Mouse (Mus musculus) hindbrain, embryonic 11.5 days (tissue): ENCODE measurements around the gene Arid5a. TPM values are rescaled to one million over a fixed set of nuclear protein-coding genes. Genes with fewer than 3 reads are reported as not detected.

Experiments used
- ATAC-seq: fragments of 200-750 bp; cut with Nextera tagmentation; 2 replicates; pipeline ENCODE4 v1.8.0; 2017; ENCODE audit warnings: mild to moderate bottlenecking, moderate TSS enrichment, moderate library complexity; ENCODE audit not compliant: low FRiP score
- DNase-seq: peaks from one replicate; pipeline ENCODE4 v3.0.0-alpha.2; 2015; ENCODE audit warnings: low spot score
- H3K27ac ChIP-seq: fragments of 300-500 bp; sonication (generic); 2 replicates; pipeline ENCODE4 v1.5.1; 2014; ENCODE audit warnings: mild to moderate bottlenecking, low read depth, low read length
- H3K27me3 ChIP-seq: fragments of 300-500 bp; sonication (generic); 2 replicates; pipeline ENCODE4 v1.6.1; 2014; ENCODE audit warnings: mild to moderate bottlenecking, low read length, moderate library complexity, mixed read lengths; ENCODE audit not compliant: control insufficient read depth, insufficient read depth
- H3K36me3 ChIP-seq: fragments of 300-500 bp; sonication (generic); 2 replicates; pipeline ENCODE4 v1.6.1; 2014; ENCODE audit warnings: mild to moderate bottlenecking, low read length, moderate library complexity, mixed read lengths; ENCODE audit not compliant: control insufficient read depth, insufficient read depth
- H3K4me1 ChIP-seq: fragments of 300-500 bp; sonication (generic); replicated peaks from 2 replicates; pipeline ENCODE4 v1.6.1; 2014; ENCODE audit warnings: low read length, mixed read lengths; ENCODE audit not compliant: control insufficient read depth, insufficient read depth
- H3K4me2 ChIP-seq: fragments of 300-500 bp; sonication (generic); replicated peaks from 2 replicates; pipeline ENCODE4 v1.6.1; 2014; ENCODE audit warnings: mild to moderate bottlenecking, low read depth, low read length
- H3K4me3 ChIP-seq: fragments of 300-500 bp; sonication (generic); 2 replicates; pipeline ENCODE4 v1.5.1; 2014; ENCODE audit warnings: low read depth, low read length
- H3K9ac ChIP-seq: fragments of 300-500 bp; sonication (generic); 2 replicates; pipeline ENCODE4 v1.6.1; 2014; ENCODE audit warnings: low read depth, low read length
- H3K9me3 ChIP-seq: fragments of 300-500 bp; sonication (generic); 2 replicates; pipeline ENCODE4 v1.6.1; 2016; ENCODE audit warnings: low read length; ENCODE audit not compliant: control insufficient read depth
- WGBS: fragments of 180-500 bp; shearing (Covaris S2); extraction: QIAGEN DNeasy Blood & Tissue Kit; methylation state at CpG from one replicate; pipeline ENCODE4 v1.1.7; 2014; 5-methylcytosine and 5-hydroxymethylcytosine counted together
- polyA plus RNA-seq: library from polyadenylated mRNA; unstranded; fragments of >200 nt; fragmentation: Nextera tagmentation; extraction: Ambion mirVana; gene quantifications from 2 replicates; pipeline ENCODE4 v1.2.1, GENCODE M21; 2014

Gene Arid5a
- polyA plus RNA-seq, 1 experiment from 2014 or later, result 1.9 TPM

- DNase-seq, result no peak
- H3K4me2 ChIP-seq, result peak overlapping the region; percentile 28; the same call in 1 of the 2 replicates
- H3K4me3 ChIP-seq, result 0 out of 2 replicates have a peak overlapping the region, but pooled peaks have one; percentile 8
- no peaks in the 10 kb centered on the region for H3K9me3 ChIP-seq
- H3K4me1 ChIP-seq, result 0 out of 2 replicates have a peak, but pooled peaks cover 2% of the 10 kb centered on the region
- no peak for ATAC-seq
- H3K9ac ChIP-seq, result no peak overlapping the region
- no peaks in the 10 kb centered on the region for H3K36me3 ChIP-seq
- 41% methylated on average over 51 of the region's 54 CpGs for WGBS
- H3K27ac ChIP-seq, result no peak overlapping the region
- H3K27me3 ChIP-seq, result peaks cover 7% of the 10 kb centered on the region; the same call in 1 of the 2 replicates
These were observed 38.3 kb upstream of the Arid5a start for GRCm38 (mm10) chr1:36269121-36269795.

DNA sequence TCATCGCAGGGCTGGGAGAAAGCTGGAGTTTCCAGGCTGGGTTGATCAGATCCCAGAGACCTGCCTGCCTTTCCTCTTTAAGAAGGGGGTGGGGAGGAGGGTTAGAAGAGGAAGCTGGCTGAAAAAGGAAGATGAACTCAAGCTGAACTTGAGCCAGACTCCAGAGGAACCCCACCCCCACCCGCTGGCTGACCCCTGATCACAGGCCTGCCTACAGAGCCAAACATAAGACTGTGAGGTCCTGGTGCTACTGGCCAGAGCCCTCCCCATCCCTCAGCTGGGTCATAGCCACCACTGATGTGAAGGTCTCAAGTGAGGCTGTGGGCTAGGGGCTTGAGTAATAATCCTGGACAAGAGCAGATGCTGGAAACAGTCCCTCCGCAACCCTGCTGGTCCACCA, 36.9 kb upstream of the Arid5a start:
- Histone ChIP-seq H3K4me1 (0 out of 2 replicates have a peak, but pooled peaks cover 2% of the 10 kb centered on the region), H3K9ac (no peak overlapping the region), H3K4me2 (no peak overlapping the region), H3K9me3 (no peaks in the 10 kb centered on the region), H3K36me3 (no peaks in the 10 kb centered on the region), H3K27me3 (peaks cover 7% of the 10 kb centered on the region; the same call in 1 of the 2 replicates), H3K4me3 (no peak overlapping the region), H3K27ac (no peak overlapping the region)
- 53% methylated on average over 3 of the region's 3 CpGs for WGBS
- ATAC-seq (no peak), DNase-seq (no peak)

DNA sequence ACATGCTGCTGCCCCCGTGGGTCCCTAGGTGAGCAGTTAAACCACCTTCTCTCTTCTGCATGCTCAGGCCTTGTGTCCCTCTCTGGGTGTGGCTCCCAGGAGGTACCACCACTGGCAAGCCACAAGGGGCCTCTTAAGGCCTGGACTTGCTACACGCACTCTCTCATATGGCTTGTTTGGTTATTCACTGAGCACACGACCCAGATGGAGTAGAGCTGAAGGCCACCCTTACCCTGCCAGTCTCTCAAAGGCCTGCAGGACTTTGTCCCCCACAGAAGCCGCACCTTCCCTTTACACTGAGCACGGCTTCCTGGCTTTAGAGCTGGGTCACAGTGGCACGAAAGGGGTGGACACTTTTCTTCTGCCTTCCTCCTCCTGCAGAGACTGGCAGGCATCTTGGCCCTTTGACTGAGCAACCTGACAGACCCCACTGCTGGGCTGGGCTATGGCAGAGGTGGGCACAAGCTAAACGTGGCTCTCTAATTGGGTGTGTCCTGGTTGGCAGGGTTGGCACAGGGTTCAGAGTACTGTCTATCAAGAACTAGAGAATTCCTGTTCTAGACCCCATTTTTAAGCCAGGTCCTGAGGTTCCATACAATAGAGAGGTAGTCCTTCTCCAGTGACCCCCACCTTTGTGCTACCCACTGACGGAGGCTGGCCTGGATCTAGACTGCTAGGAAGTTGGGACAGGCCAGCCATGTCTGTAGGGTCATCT, 35.9 kb upstream of the Arid5a start:
- Histone ChIP-seq H3K36me3 (no peaks in the 10 kb centered on the region), H3K27ac (no peak overlapping the region), H3K4me3 (no peak overlapping the region), H3K4me2 (no peak overlapping the region), H3K9me3 (no peaks in the 10 kb centered on the region), H3K4me1 (0 out of 2 replicates have a peak, but pooled peaks cover 2% of the 10 kb centered on the region), H3K27me3 (peaks cover 7% of the 10 kb centered on the region; the same call in 1 of the 2 replicates), H3K9ac (no peak overlapping the region)
- no peak for DNase-seq
- peak; percentile 44; the same call in 1 of the 2 replicates for ATAC-seq
- 76% methylated on average over 8 of the region's 8 CpGs for WGBS

DNA sequence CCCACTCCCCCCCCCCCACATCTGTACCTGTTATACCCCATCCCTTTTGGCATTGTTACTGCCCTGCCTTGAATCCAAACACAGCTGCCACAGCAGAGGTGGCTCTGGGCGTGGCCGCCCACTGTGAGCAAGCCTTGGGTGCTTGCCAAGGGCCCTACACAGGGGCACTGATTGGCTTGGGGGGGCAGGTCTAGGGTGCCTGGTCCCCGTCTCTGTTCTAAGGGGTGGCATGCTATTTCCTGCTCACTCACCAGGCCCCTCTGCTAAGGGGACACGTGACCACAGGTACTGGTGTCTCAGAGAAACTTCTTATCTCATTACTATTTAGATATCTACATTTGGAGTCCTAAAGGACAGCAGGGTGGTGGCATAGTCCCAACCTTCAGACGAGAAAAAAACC, 35.0 kb upstream of the Arid5a start:
- H3K4me1 ChIP-seq, result 0 out of 2 replicates have a peak, but pooled peaks cover 2% of the 10 kb centered on the region
- H3K27me3 ChIP-seq, result peaks cover 7% of the 10 kb centered on the region; the same call in 1 of the 2 replicates
- DNase-seq, result no peak
- no peak overlapping the region for H3K4me3 ChIP-seq
- H3K9me3 ChIP-seq, result no peaks in the 10 kb centered on the region
- no peak overlapping the region for H3K9ac ChIP-seq
- WGBS, result 86% methylated on average over 5 of the region's 5 CpGs
- ATAC-seq, result no peak; the same call in 1 of the 2 replicates
- H3K4me2 ChIP-seq, result no peak overlapping the region
- H3K27ac ChIP-seq, result no peak overlapping the region
- no peaks in the 10 kb centered on the region for H3K36me3 ChIP-seq

GRCm38 (mm10) chr1:36273288-36273687, 34.2 kb upstream of the Arid5a start:
- Histone ChIP-seq H3K36me3 (no peaks in the 10 kb centered on the region), H3K27ac (no peak overlapping the region), H3K4me3 (no peak overlapping the region), H3K9ac (no peak overlapping the region), H3K27me3 (peaks cover 7% of the 10 kb centered on the region; the same call in 1 of the 2 replicates), H3K4me2 (no peak overlapping the region), H3K9me3 (no peaks in the 10 kb centered on the region), H3K4me1 (0 out of 2 replicates have a peak, but pooled peaks cover 2% of the 10 kb centered on the region)
- DNase-seq (no peak), ATAC-seq (no peak)
- 38% methylated on average over 9 of the region's 9 CpGs for WGBS

DNA sequence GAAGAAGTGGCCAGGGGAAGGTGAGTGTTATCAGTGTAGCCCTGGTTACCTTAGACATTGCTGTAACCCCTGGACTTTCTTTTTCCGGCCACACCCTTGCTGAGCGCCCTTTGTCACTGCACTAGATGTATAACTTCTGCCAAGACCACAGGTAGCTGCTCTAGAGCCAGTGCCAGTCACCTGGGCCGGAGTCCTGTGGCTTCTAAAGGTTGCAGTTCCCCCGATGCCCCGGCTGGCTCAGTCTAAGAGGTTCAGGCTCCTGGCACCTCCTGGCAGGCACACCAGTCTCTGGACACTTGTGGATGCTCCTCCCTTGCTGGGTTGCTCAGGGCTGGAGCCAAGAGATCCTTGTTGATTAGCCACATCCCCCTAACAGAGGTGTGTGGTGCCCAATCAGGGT, 33.1 kb upstream of the Arid5a start, which contains the start of gene Neurl3:
TSS of gene Neurl3 (minus strand) at position 225 of the 400 bp plus-strand sequence.
- no peak within 1 kb of the TSS for H3K9ac ChIP-seq
- no peak within 1 kb of the TSS for H3K27ac ChIP-seq
- WGBS, result 94% methylated on average over 5 of the region's 5 CpGs

GRCm38 (mm10) chr1:36275635-36276389, 31.7 kb upstream of the Arid5a start:
- Histone ChIP-seq H3K4me2 (no peak overlapping the region), H3K4me3 (no peak overlapping the region), H3K27ac (no peak overlapping the region), H3K9me3 (no peaks in the 10 kb centered on the region), H3K27me3 (no peaks in the 10 kb centered on the region), H3K9ac (no peak overlapping the region), H3K36me3 (no peaks in the 10 kb centered on the region), H3K4me1 (0 out of 2 replicates have a peak, but pooled peaks cover 2% of the 10 kb centered on the region)
- WGBS, result 77% methylated on average over 13 of the region's 13 CpGs
- ATAC-seq (no peak), DNase-seq (no peak)

More for the DNA sequence above, 33.1 kb upstream of the Arid5a start, which contains the start of gene Neurl3:
- Histone ChIP-seq H3K4me3 (no peak within 1 kb of the TSS), H3K27me3 (peaks cover 3% of the 10 kb centered on the region; the same call in 1 of the 2 replicates), H3K9me3 (no peaks in the 10 kb centered on the region), H3K4me2 (no peak within 1 kb of the TSS), H3K4me1 (0 out of 2 replicates have a peak, but pooled peaks cover 2% of the 10 kb centered on the region), H3K36me3 (no peaks in the 10 kb centered on the region)
- ATAC-seq (no peak), DNase-seq (no peak)
